Mouse (Mus musculus) hindbrain, embryonic 15.5 days (tissue): Measurements from ENCODE around the gene Sell. TPM values are rescaled to one million over a fixed set of nuclear protein-coding genes. Genes with fewer than 3 reads are reported as not detected.

Experiments
- ATAC-seq: fragments of 200-750 bp; cut with Nextera tagmentation; 2 replicates; pipeline ENCODE4 v1.8.0; 2017; ENCODE audit warnings: low read depth, moderate number of reproducible peaks, moderate TSS enrichment; ENCODE audit not compliant: low FRiP score
- H3K27ac ChIP-seq: fragments of 300-500 bp; sonication (generic); replicated peaks from 2 replicates; pipeline ENCODE4 v1.5.1; 2015; ENCODE audit warnings: mild to moderate bottlenecking, inconsistent platforms
- H3K27me3 ChIP-seq: fragments of 300-500 bp; sonication (generic); 2 replicates; pipeline ENCODE4 v1.6.1; 2015; ENCODE audit warnings: control low read depth, inconsistent platforms
- H3K36me3 ChIP-seq: fragments of 300-500 bp; sonication (generic); 2 replicates; pipeline ENCODE4 v1.6.1; 2015; ENCODE audit warnings: control low read depth, inconsistent platforms
- H3K4me1 ChIP-seq: fragments of 300-500 bp; sonication (generic); replicated peaks from 2 replicates; pipeline ENCODE4 v1.6.1; 2015; ENCODE audit warnings: control low read depth, inconsistent platforms
- H3K4me2 ChIP-seq: fragments of 300-500 bp; sonication (generic); 2 replicates; pipeline ENCODE4 v1.6.1; 2015; ENCODE audit warnings: moderate library complexity, mild to moderate bottlenecking, inconsistent platforms
- H3K4me3 ChIP-seq: fragments of 300-500 bp; sonication (generic); 2 replicates; pipeline ENCODE4 v1.5.1; 2015; ENCODE audit warnings: mild to moderate bottlenecking, inconsistent platforms
- H3K9ac ChIP-seq: fragments of 300-500 bp; sonication (generic); 2 replicates; pipeline ENCODE4 v1.6.1; 2015; ENCODE audit warnings: inconsistent platforms
- H3K9me3 ChIP-seq: fragments of 300-500 bp; sonication (generic); 2 replicates; pipeline ENCODE4 v1.6.1; 2016; ENCODE audit warnings: control low read depth, inconsistent platforms
- WGBS: fragments of 180-500 bp; shearing (Covaris S2); methylation state at CpG from one replicate; pipeline ENCODE4 v1.1.7; 2015; 5-methylcytosine and 5-hydroxymethylcytosine counted together
- polyA plus RNA-seq: library from polyadenylated mRNA; unstranded; fragments of >200 nt; fragmentation: Nextera tagmentation; extraction: Ambion mirVana; gene quantifications from 2 replicates; pipeline ENCODE4 v1.2.1, GENCODE M21; 2015

Sell gene
- polyA plus RNA-seq, 1 experiment from 2014 or later, result 0.22 TPM

GRCm38 (mm10) chr1:164076441-164076840 lies 14.7 kb downstream of the Sell start:
- WGBS, result 67% methylated on average over 1 of the region's 1 CpGs
- Histone ChIP-seq H3K27me3 (no peaks in the 10 kb centered on the region), H3K9ac (no peak overlapping the region), H3K27ac (no peak overlapping the region), H3K4me1 (no peaks in the 10 kb centered on the region), H3K9me3 (no peaks in the 10 kb centered on the region), H3K36me3 (no peaks in the 10 kb centered on the region), H3K4me2 (no peak overlapping the region), H3K4me3 (no peak overlapping the region)
- no peak for ATAC-seq

GRCm38 (mm10) chr1:164077031-164077430 lies 15.2 kb downstream of the Sell start:
- WGBS, result 87% methylated on average over 3 of the region's 3 CpGs
- H3K4me1 ChIP-seq, result no peaks in the 10 kb centered on the region
- H3K4me2 ChIP-seq, result no peak overlapping the region
- H3K9ac ChIP-seq, result no peak overlapping the region
- no peaks in the 10 kb centered on the region for H3K9me3 ChIP-seq
- H3K4me3 ChIP-seq, result no peak overlapping the region
- H3K27ac ChIP-seq, result no peak overlapping the region
- H3K36me3 ChIP-seq, result no peaks in the 10 kb centered on the region
- no peaks in the 10 kb centered on the region for H3K27me3 ChIP-seq
- ATAC-seq, result no peak

GRCm38 (mm10) chr1:164078323-164078741 lies 16.6 kb downstream of the Sell start:
- no peaks in the 10 kb centered on the region for H3K27me3 ChIP-seq
- ATAC-seq, result no peak
- no peaks in the 10 kb centered on the region for H3K36me3 ChIP-seq
- no peak overlapping the region for H3K27ac ChIP-seq
- no peaks in the 10 kb centered on the region for H3K4me1 ChIP-seq
- H3K4me3 ChIP-seq, result no peak overlapping the region
- no peaks in the 10 kb centered on the region for H3K9me3 ChIP-seq
- 91% methylated on average over 4 of the region's 4 CpGs for whole genome bisulfite sequencing
- no peak overlapping the region for H3K9ac ChIP-seq
- no peak overlapping the region for H3K4me2 ChIP-seq

- Histone ChIP-seq H3K4me2 (no peak overlapping the region), H3K9me3 (no peaks in the 10 kb centered on the region), H3K4me3 (no peak overlapping the region), H3K27ac (no peak overlapping the region), H3K36me3 (no peaks in the 10 kb centered on the region), H3K9ac (no peak overlapping the region), H3K27me3 (no peaks in the 10 kb centered on the region), H3K4me1 (no peaks in the 10 kb centered on the region)
- ATAC-seq, result no peak
- WGBS, result 91% methylated on average over 11 of the region's 11 CpGs
These were observed 17.3 kb downstream of the Sell start for GRCm38 (mm10) chr1:164079091-164079490.

GRCm38 (mm10) chr1:164083046-164083445 lies 21.3 kb downstream of the Sell start:
- Histone ChIP-seq H3K27me3 (no peaks in the 10 kb centered on the region), H3K9ac (no peak overlapping the region), H3K9me3 (no peaks in the 10 kb centered on the region), H3K27ac (no peak overlapping the region), H3K36me3 (no peaks in the 10 kb centered on the region), H3K4me1 (no peaks in the 10 kb centered on the region), H3K4me2 (no peak overlapping the region), H3K4me3 (no peak overlapping the region)
- WGBS, result 90% methylated on average over 4 of the region's 4 CpGs
- ATAC-seq, result no peak

GRCm38 (mm10) chr1:164086797-164087196 lies 25.0 kb downstream of the Sell start:
- no peaks in the 10 kb centered on the region for H3K4me1 ChIP-seq
- no peak overlapping the region for H3K27ac ChIP-seq
- H3K9ac ChIP-seq, result no peak overlapping the region
- ATAC-seq, result no peak
- no peaks in the 10 kb centered on the region for H3K36me3 ChIP-seq
- WGBS, result 82% methylated on average over 3 of the region's 3 CpGs
- no peaks in the 10 kb centered on the region for H3K9me3 ChIP-seq
- H3K27me3 ChIP-seq, result no peaks in the 10 kb centered on the region
- H3K4me3 ChIP-seq, result no peak overlapping the region
- H3K4me2 ChIP-seq, result no peak overlapping the region

DNA sequence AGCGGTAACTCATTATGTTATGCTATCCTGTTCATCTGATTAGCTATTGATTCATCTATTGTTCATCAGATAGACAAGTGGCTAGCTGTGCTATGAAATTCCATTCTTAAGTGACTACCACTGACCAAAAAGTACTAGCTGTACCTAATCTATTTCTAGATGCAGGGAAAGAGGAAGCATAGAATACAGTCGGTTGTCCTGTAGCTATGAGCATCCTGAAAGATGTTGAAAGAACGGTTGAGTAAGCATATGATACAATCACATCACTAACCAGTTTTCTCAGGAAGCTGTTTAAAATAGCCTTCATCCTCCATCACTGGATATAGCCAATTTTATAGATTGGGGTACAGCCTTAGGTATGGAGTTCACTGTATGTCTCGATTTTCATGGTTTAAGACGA lies 26.1 kb downstream of the Sell start:
- H3K36me3 ChIP-seq, result no peaks in the 10 kb centered on the region
- H3K9me3 ChIP-seq, result no peaks in the 10 kb centered on the region
- no peaks in the 10 kb centered on the region for H3K27me3 ChIP-seq
- no peak overlapping the region for H3K4me2 ChIP-seq
- H3K9ac ChIP-seq, result no peak overlapping the region
- H3K4me1 ChIP-seq, result no peaks in the 10 kb centered on the region
- no peak for ATAC-seq
- WGBS, result 92% methylated on average over 5 of the region's 5 CpGs
- no peak overlapping the region for H3K4me3 ChIP-seq
- no peak overlapping the region for H3K27ac ChIP-seq

DNA sequence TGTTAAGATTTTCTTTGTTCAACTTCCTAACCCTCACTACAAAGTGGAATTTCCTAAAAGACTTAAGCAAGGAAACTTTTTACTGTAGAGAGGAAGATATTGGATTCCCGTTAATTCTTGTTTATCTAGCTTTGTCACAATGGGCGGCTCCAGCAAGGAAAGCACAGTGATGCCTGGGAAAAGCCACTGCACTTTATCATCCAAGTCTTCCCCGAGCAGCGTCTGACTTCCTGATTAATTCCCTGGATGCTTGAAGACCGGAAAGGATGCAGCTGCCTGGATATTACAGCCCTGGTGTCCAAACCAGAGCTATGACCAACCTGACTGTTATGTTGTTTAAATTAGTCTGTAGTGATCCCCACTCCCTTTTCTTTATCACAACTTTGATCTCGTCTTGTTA lies 35.0 kb downstream of the Sell start:
- ATAC-seq, result no peak
- no peak overlapping the region for H3K4me2 ChIP-seq
- H3K27ac ChIP-seq, result no peak overlapping the region
- H3K9ac ChIP-seq, result no peak overlapping the region
- no peaks in the 10 kb centered on the region for H3K4me1 ChIP-seq
- H3K27me3 ChIP-seq, result no peaks in the 10 kb centered on the region
- H3K4me3 ChIP-seq, result no peak overlapping the region
- WGBS, result 72% methylated on average over 6 of the region's 6 CpGs
- no peaks in the 10 kb centered on the region for H3K36me3 ChIP-seq
- no peaks in the 10 kb centered on the region for H3K9me3 ChIP-seq

GRCm38 (mm10) chr1:164097911-164098310 lies 36.1 kb downstream of the Sell start:
- Histone ChIP-seq H3K4me2 (no peak overlapping the region), H3K4me3 (no peak overlapping the region), H3K9ac (no peak overlapping the region), H3K36me3 (no peaks in the 10 kb centered on the region), H3K27me3 (no peaks in the 10 kb centered on the region), H3K4me1 (no peaks in the 10 kb centered on the region), H3K27ac (no peak overlapping the region), H3K9me3 (no peaks in the 10 kb centered on the region)
- no peak for ATAC-seq
- 83% methylated on average over 2 of the region's 2 CpGs for WGBS

DNA sequence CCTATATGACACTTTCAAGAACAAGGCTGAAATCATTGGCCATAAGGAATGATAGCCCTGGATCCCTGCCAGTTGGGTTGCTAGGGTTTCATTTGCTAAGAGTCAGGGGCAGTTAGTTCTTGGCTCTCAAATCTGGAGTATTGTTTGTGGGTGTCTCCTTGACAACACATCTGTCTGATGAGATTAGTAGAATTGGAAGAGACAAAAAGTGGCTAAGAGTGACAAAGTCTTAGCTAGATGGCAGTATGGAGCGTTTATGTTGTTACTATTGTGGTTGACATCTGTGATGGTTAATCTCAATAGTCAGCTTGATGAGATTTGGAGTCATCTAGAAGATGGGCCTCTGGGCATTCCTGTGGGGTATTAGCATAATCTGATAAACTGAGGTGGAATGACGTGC lies 36.6 kb downstream of the Sell start:
- no peak overlapping the region for H3K27ac ChIP-seq
- no peak for ATAC-seq

GRCm38 (mm10) chr1:164109763-164110162 lies 48.0 kb downstream of the Sell start:
- ATAC-seq, result no peak
- Histone ChIP-seq H3K27me3 (no peaks in the 10 kb centered on the region), H3K4me3 (no peak overlapping the region), H3K36me3 (no peaks in the 10 kb centered on the region), H3K9me3 (no peaks in the 10 kb centered on the region), H3K9ac (no peak overlapping the region), H3K27ac (no peak overlapping the region), H3K4me2 (no peak overlapping the region), H3K4me1 (no peaks in the 10 kb centered on the region)
- WGBS, result 84% methylated on average over 2 of the region's 2 CpGs

More for the DNA sequence above, 36.6 kb downstream of the Sell start:
- H3K9ac ChIP-seq, result no peak overlapping the region
- no peak overlapping the region for H3K4me2 ChIP-seq
- H3K36me3 ChIP-seq, result no peaks in the 10 kb centered on the region
- H3K4me1 ChIP-seq, result no peaks in the 10 kb centered on the region
- no peaks in the 10 kb centered on the region for H3K27me3 ChIP-seq
- H3K4me3 ChIP-seq, result no peak overlapping the region
- WGBS, result 76% methylated on average over 2 of the region's 2 CpGs
- H3K9me3 ChIP-seq, result no peaks in the 10 kb centered on the region

DNA sequence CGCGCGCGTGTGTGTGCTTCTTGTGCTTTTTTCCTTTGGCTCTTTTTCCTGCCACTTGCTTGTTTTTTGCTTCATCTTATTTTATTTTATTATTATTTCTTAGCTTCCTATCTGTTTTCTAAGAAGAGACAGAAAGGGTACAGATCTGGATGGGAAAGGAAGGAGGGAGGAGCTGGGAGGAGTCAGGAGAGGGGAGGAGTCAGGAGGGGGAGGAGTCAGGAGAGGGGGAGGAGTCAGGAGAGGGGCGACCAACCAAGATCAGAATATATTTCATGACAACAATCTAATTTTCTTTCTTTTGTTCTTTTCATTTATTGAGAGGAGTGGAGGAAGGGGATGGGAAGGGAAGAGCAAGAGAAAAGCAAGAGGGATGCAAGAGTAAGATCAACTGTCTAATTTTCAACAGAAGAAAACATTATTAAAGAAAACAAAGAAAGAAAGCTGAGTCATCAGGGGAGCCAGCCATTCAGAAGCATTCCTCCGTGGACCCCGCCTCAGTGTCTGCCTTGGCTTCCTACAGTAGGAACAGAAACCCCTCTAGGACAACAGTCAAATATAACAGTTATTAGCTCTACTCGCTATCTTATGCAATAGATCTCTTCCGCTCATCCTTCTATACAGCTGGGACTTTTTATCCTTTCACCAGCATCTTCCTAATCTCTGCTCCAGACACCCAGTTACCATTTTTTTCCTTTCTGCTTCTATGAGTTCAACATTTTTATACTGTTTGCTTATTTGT lies 49.0 kb downstream of the Sell start:
- Histone ChIP-seq H3K36me3 (no peaks in the 10 kb centered on the region), H3K9ac (no peak overlapping the region), H3K27ac (no peak overlapping the region), H3K4me2 (no peak overlapping the region), H3K9me3 (no peaks in the 10 kb centered on the region), H3K4me3 (no peak overlapping the region), H3K27me3 (no peaks in the 10 kb centered on the region), H3K4me1 (no peaks in the 10 kb centered on the region)
- 94% methylated on average over 9 of the region's 9 CpGs for WGBS
- ATAC-seq, result no peak

GRCm38 (mm10) chr1:164114280-164114679 lies 52.5 kb downstream of the Sell start:
- no peak for ATAC-seq
- Histone ChIP-seq H3K36me3 (no peaks in the 10 kb centered on the region), H3K4me2 (no peak overlapping the region), H3K9ac (no peak overlapping the region), H3K9me3 (no peaks in the 10 kb centered on the region), H3K4me1 (no peaks in the 10 kb centered on the region), H3K27me3 (no peaks in the 10 kb centered on the region), H3K4me3 (no peak overlapping the region), H3K27ac (no peak overlapping the region)
- 90% methylated on average over 5 of the region's 5 CpGs for whole genome bisulfite sequencing
